Mouse (Mus musculus) neural tube, embryonic 13.5 days (tissue): ENCODE results near the gene Ssc5d. TPM values are rescaled to one million over a fixed set of nuclear protein-coding genes. Genes with fewer than 3 reads are reported as not detected.

Experiments used
- polyA plus RNA-seq: library from polyadenylated mRNA; unstranded; fragments of >200 nt; fragmentation: Nextera tagmentation; extraction: Ambion mirVana; gene quantifications from 2 replicates; pipeline ENCODE4 v1.2.1, GENCODE M21; 2015

The Ssc5d gene
- polyA plus RNA-seq, 1 experiment from 2014 or later, result 2.4 TPM

Other genes starting within 250 kb of the Ssc5d start
- 121 and 136 TPM in 2 replicates for gene Hspbp1, start 240.7 kb upstream of the Ssc5d start, polyA plus RNA-seq
- gene Brsk1, start 235.2 kb upstream of the Ssc5d start, polyA plus RNA-seq, result 5.9 and 6.2 TPM in 2 replicates
- gene Tmem150b, start 200.5 kb upstream of the Ssc5d start, polyA plus RNA-seq, result 0.32 TPM in 1 of 2 replicates, not detected in the other
- gene Kmt5c, start 185.7 kb upstream of the Ssc5d start, polyA plus RNA-seq, result 84.0 and 84.7 TPM in 2 replicates
- 18.9 and 19.0 TPM in 2 replicates for gene Cox6b2, start 172.7 kb upstream of the Ssc5d start, polyA plus RNA-seq
- gene Fam71e2, start 154.5 kb upstream of the Ssc5d start, polyA plus RNA-seq, result not detected in 2 replicates
- gene Il11, start 142.9 kb upstream of the Ssc5d start, polyA plus RNA-seq, result 0.46 and 0.91 TPM in 2 replicates
- not detected in 2 replicates for gene Tmem190, start 142.8 kb upstream of the Ssc5d start, polyA plus RNA-seq
- 2.9 and 3.8 TPM in 2 replicates for gene Tmem238, start 136.1 kb upstream of the Ssc5d start, polyA plus RNA-seq
- gene Rpl28, start 132.9 kb upstream of the Ssc5d start, polyA plus RNA-seq, result 194 and 230 TPM in 2 replicates
- 266 and 276 TPM in 2 replicates for gene Ube2s, start 113.2 kb upstream of the Ssc5d start, polyA plus RNA-seq
- gene Shisa7, start 81.1 kb upstream of the Ssc5d start, polyA plus RNA-seq, result 8.7 and 9.7 TPM in 2 replicates
- 4.5 and 4.8 TPM in 2 replicates for gene Isoc2b, start 55.5 kb upstream of the Ssc5d start, polyA plus RNA-seq
- 0.51 and 0.91 TPM in 2 replicates for gene Isoc2a, start 48.6 kb upstream of the Ssc5d start, polyA plus RNA-seq
- gene Gm36210, start 19.3 kb upstream of the Ssc5d start, polyA plus RNA-seq, result 0.35 and 0.47 TPM in 2 replicates
- gene Zfp628, start 10.6 kb upstream of the Ssc5d start, polyA plus RNA-seq, result 4.6 and 4.8 TPM in 2 replicates
- 21.5 and 23.2 TPM in 2 replicates for gene Nat14, start 3.8 kb upstream of the Ssc5d start, polyA plus RNA-seq
- gene Sbk2, start 38.6 kb downstream of the Ssc5d start, polyA plus RNA-seq, result not detected in 2 replicates
- gene Sbk3, start 45.4 kb downstream of the Ssc5d start, polyA plus RNA-seq, result 0.14 and 0.18 TPM in 2 replicates
- 59.8 and 63.2 TPM in 2 replicates for gene Zfp579, start 70.4 kb downstream of the Ssc5d start, polyA plus RNA-seq
- gene Zfp524, start 88.6 kb downstream of the Ssc5d start, polyA plus RNA-seq, result 8.4 and 9.1 TPM in 2 replicates
- gene Fiz1, start 88.9 kb downstream of the Ssc5d start, polyA plus RNA-seq, result 43.0 and 43.7 TPM in 2 replicates
- gene Gm44973, start 89.7 kb downstream of the Ssc5d start, polyA plus RNA-seq, result 0.61 TPM in 1 of 2 replicates, not detected in the other
- 6.2 and 6.3 TPM in 2 replicates for gene Zfp865, start 94.6 kb downstream of the Ssc5d start, polyA plus RNA-seq
- 40.0 and 43.3 TPM in 2 replicates for gene Ccdc106, start 94.8 kb downstream of the Ssc5d start, polyA plus RNA-seq
- gene 4632433K11Rik, start 108.3 kb downstream of the Ssc5d start, polyA plus RNA-seq, result not detected in 2 replicates
- gene Zfp784, start 112.7 kb downstream of the Ssc5d start, polyA plus RNA-seq, result 8.3 and 9.1 TPM in 2 replicates
- 69.9 and 81.4 TPM in 2 replicates for gene Zfp580, start 125.8 kb downstream of the Ssc5d start, polyA plus RNA-seq
- 105 and 112 TPM in 2 replicates for gene U2af2, start 136.4 kb downstream of the Ssc5d start, polyA plus RNA-seq
- gene Epn1, start 154.4 kb downstream of the Ssc5d start, polyA plus RNA-seq, result 76.4 and 89.3 TPM in 2 replicates
- not detected in 2 replicates for gene Rfpl4, start 191.2 kb downstream of the Ssc5d start, polyA plus RNA-seq
- 0.34 and 0.45 TPM in 2 replicates for gene Rasl2-9, start 200.2 kb downstream of the Ssc5d start, polyA plus RNA-seq
- gene Vmn1r55, start 223.9 kb downstream of the Ssc5d start, polyA plus RNA-seq, result not detected in 2 replicates